Mouse (Mus musculus) liver, postnatal 0 days (tissue): ENCODE results near the gene Arrdc2.

ENCODE experiments used
- CTCF ChIP-seq: sonication (generic); IDR thresholded peaks from 2 replicates; pipeline ENCODE4 v1.5.1; 2016; ENCODE audit warnings: antibody characterized with exemption, low read depth
- EP300 ChIP-seq: IDR thresholded peaks from 2 replicates; pipeline ENCODE4 v1.6.1; 2016; ENCODE audit warnings: antibody characterized with exemption, low read depth, mild to moderate bottlenecking

DNA sequence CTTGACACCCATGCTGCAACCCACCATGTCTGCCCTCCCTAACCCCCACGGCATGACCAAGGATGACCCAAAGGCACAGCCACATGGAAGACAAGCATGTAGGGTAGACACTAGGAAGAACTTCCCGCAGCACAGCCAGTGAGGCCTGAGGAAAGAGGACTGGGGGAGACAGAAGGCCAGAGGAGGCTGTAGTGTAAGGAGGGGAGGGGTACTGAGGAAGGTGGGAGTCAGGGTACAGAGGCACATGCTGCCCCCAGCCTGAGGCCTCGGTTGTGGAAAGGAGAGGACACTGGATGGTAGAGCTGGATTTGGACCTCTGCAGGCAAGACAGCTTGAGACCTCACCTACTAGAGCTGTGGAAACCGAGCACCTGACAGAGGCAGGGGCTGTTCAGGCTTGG, 11.4 kb upstream of the Arrdc2 start:
- TF ChIP-seq CTCF (no peak), EP300 (no peak)
